Comparison of ENCODE assay signal across 16 mouse cellular contexts in the genomic region with DNA sequence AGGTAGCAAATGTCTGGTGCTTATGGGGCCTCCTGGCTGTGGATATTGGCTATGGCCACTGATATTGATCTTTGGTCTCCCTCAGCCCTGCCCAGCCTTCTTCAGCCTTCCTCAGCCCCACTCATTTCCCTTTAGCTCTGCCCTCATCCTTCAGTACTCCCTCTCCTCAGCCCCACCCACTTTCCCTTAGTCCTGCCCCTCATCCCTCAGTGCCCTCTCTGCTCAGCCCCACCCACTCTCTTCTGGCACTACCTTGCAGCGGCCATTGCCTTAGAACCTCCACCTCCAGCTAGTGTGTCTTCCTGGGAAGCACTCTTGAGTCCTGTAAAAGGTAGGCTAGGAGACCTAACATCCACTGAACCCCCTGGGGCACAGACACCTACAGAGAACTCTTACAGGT.
DNase-seq lines count a peak whose midpoint lies in the region; ATAC-seq and TF ChIP-seq lines count a peak whose summit lies in the region.
"Had no signal": no experiment of that assay in that cellular context is flagged by ENCODE, and none has a peak within 500 bp of the region (broad histone marks: within the 10 kb centered on the region; RNA-seq: fewer than 3 reads in every experiment).

No protein-coding gene starts in this region.

- no peak overlapping the region for H3K9ac ChIP-seq in forebrain, embryonic 13.5 days
- no peak overlapping the region for H3K9ac ChIP-seq in forebrain, embryonic 15.5 days (replicated peaks)
- H3K9ac ChIP-seq in midbrain, embryonic 12.5 days (replicated peaks): no peak overlapping the region
- H3K9ac ChIP-seq in midbrain, postnatal 0 days (replicated peaks; ENCODE audit: low read length, poor library complexity, severe bottlenecking): no peak overlapping the region
- no peak overlapping the region for H3K9ac ChIP-seq in intestine, embryonic 15.5 days
- H3K9ac ChIP-seq: heart, embryonic 12.5 days; liver, postnatal 0 days had no signal

- WGBS in forebrain, embryonic 13.5 days: 43% methylated on average over 1 of the region's 1 CpGs
- 41% methylated on average over 1 of the region's 1 CpGs for WGBS in forebrain, embryonic 15.5 days
- WGBS in midbrain, embryonic 12.5 days: 38% methylated on average over 1 of the region's 1 CpGs
- 57% methylated on average over 1 of the region's 1 CpGs for WGBS in midbrain, postnatal 0 days
- 55% methylated on average over 1 of the region's 1 CpGs for WGBS in intestine, embryonic 15.5 days

- no peaks in the 10 kb centered on the region for H3K9me3 ChIP-seq in forebrain, embryonic 13.5 days (replicated peaks)
- no peaks in the 10 kb centered on the region for H3K9me3 ChIP-seq in forebrain, embryonic 15.5 days
- 0 out of 2 replicates have a peak, but pooled peaks cover 7% of the 10 kb centered on the region for H3K9me3 ChIP-seq in midbrain, embryonic 12.5 days
- H3K9me3 ChIP-seq in midbrain, postnatal 0 days (ENCODE audit: low read length): 0 out of 2 replicates have a peak, but pooled peaks cover 5% of the 10 kb centered on the region
- H3K9me3 ChIP-seq in intestine, embryonic 15.5 days: no peaks in the 10 kb centered on the region

- no peak for DNase-seq in midbrain, postnatal 0 days (ENCODE audit: low spot score)
- no peak for DNase-seq in MN1 (ENCODE audit: low spot score)
- no peak for DNase-seq in cerebellum, adult 18-20 months
- DNase-seq: adrenal gland, postnatal 10 days; cerebellum, adult 11-12 months; cerebellum, postnatal 36 days; layer of hippocampus, postnatal 36 days; liver; liver, postnatal 0 days; thymus, adult 2 months had no signal

- H3K4me3 ChIP-seq in forebrain, embryonic 13.5 days: no peak overlapping the region
- H3K4me3 ChIP-seq in forebrain, embryonic 15.5 days: no peak overlapping the region
- H3K4me3 ChIP-seq in midbrain, embryonic 12.5 days: no peak overlapping the region
- H3K4me3 ChIP-seq in midbrain, postnatal 0 days (ENCODE audit: low read depth, low read length): no peak overlapping the region
- H3K4me3 ChIP-seq in intestine, embryonic 15.5 days (replicated peaks): no peak overlapping the region
- H3K4me3 ChIP-seq: heart, embryonic 12.5 days had no signal

- peaks cover 54% of the 10 kb centered on the region for H3K4me1 ChIP-seq in forebrain, embryonic 13.5 days
- H3K4me1 ChIP-seq in forebrain, embryonic 15.5 days: peaks cover 27% of the 10 kb centered on the region
- H3K4me1 ChIP-seq in midbrain, embryonic 12.5 days: peaks cover 60% of the 10 kb centered on the region
- H3K4me1 ChIP-seq in midbrain, postnatal 0 days (ENCODE audit: insufficient read depth, low read length): no peaks in the 10 kb centered on the region
- peaks cover 28% of the 10 kb centered on the region for H3K4me1 ChIP-seq in intestine, embryonic 15.5 days (replicated peaks)

- TF ChIP-seq CTCF in midbrain, postnatal 0 days (IDR thresholded peaks at IDR 0.05): no peak

- H3K36me3 ChIP-seq in forebrain, embryonic 13.5 days (ENCODE audit: poor library complexity, severe bottlenecking): no peaks in the 10 kb centered on the region
- no peaks in the 10 kb centered on the region for H3K36me3 ChIP-seq in forebrain, embryonic 15.5 days
- H3K36me3 ChIP-seq in midbrain, embryonic 12.5 days: no peaks in the 10 kb centered on the region
- no peaks in the 10 kb centered on the region for H3K36me3 ChIP-seq in midbrain, postnatal 0 days (ENCODE audit: insufficient read depth, low read length)
- H3K36me3 ChIP-seq in intestine, embryonic 15.5 days: no peaks in the 10 kb centered on the region
- H3K36me3 ChIP-seq: heart, embryonic 12.5 days had no signal

- peak overlapping the region; percentile 91 for H3K27ac ChIP-seq in forebrain, embryonic 13.5 days
- no peak overlapping the region for H3K27ac ChIP-seq in forebrain, embryonic 15.5 days (replicated peaks)
- peak overlapping the region; percentile 93 for H3K27ac ChIP-seq in midbrain, embryonic 12.5 days (replicated peaks)
- no peak overlapping the region for H3K27ac ChIP-seq in midbrain, postnatal 0 days (ENCODE audit: low read depth, low read length)
- no peak overlapping the region for H3K27ac ChIP-seq in intestine, embryonic 15.5 days

- H3K4me2 ChIP-seq in forebrain, embryonic 13.5 days: no peak overlapping the region
- no peak overlapping the region for H3K4me2 ChIP-seq in forebrain, embryonic 15.5 days (replicated peaks)
- no peak overlapping the region for H3K4me2 ChIP-seq in midbrain, embryonic 12.5 days (replicated peaks)
- H3K4me2 ChIP-seq in midbrain, postnatal 0 days (ENCODE audit: low read depth, low read length, poor library complexity, severe bottlenecking): no peak overlapping the region
- no peak overlapping the region for H3K4me2 ChIP-seq in intestine, embryonic 15.5 days (replicated peaks)
- H3K4me2 ChIP-seq: heart, embryonic 12.5 days had no signal

- H3K27me3 ChIP-seq in forebrain, embryonic 13.5 days: no peaks in the 10 kb centered on the region
- no peaks in the 10 kb centered on the region for H3K27me3 ChIP-seq in forebrain, embryonic 15.5 days
- H3K27me3 ChIP-seq in midbrain, embryonic 12.5 days: peaks cover 7% of the 10 kb centered on the region
- no peaks in the 10 kb centered on the region; the same call in 1 of the 2 replicates for H3K27me3 ChIP-seq in midbrain, postnatal 0 days (ENCODE audit: insufficient read depth, low read length)
- H3K27me3 ChIP-seq in intestine, embryonic 15.5 days (replicated peaks): no peaks in the 10 kb centered on the region

- ATAC-seq in forebrain, embryonic 13.5 days: no peak
- no peak for ATAC-seq in forebrain, embryonic 15.5 days (replicated peaks)
- no peak for ATAC-seq in midbrain, embryonic 12.5 days (ENCODE audit: low FRiP score, low read depth)
- ATAC-seq in midbrain, postnatal 0 days (ENCODE audit: low FRiP score): no peak
- 0 out of 2 replicates have a peak, but pooled peaks have one; percentile 21 for ATAC-seq in intestine, embryonic 15.5 days
- ATAC-seq: inflammation-experienced regulatory T-cells, adult 6 months; liver, postnatal 0 days had no signal

Comparison
In these comparisons a context has a peak if more than half of its experiments do, and no peak if none do; other contexts are left out.
1. H3K27ac ChIP-seq: peak in forebrain, embryonic 13.5 days (single experiment) and midbrain, embryonic 12.5 days (single experiment); none in forebrain, embryonic 15.5 days (single experiment), midbrain, postnatal 0 days (single experiment) and intestine, embryonic 15.5 days (single experiment).